Mouse (Mus musculus): Measurements from ENCODE around the gene Macrod1. TPM values are rescaled to one million over a fixed set of nuclear protein-coding genes. Genes with fewer than 3 reads are reported as not detected.

Macrod1 gene
- total RNA-seq, 4 experiments from 2014 or later, result 19.2 to 21.4 (median 20.1) TPM

- DNase-seq (ENCODE audit: low spot score in 2 of 2), result peak; percentile 79 to 82
Measured at GRCm38 (mm10) chr19:7234537-7235221, 178.1 kb downstream of the Macrod1 start.

- DNase-seq (ENCODE audit: low spot score in 2 of 2), result no peak
Measured at GRCm38 (mm10) chr19:7235461-7235860, 178.9 kb downstream of the Macrod1 start.

- DNase-seq (ENCODE audit: low spot score in 2 of 2), result no peak
Measured at GRCm38 (mm10) chr19:7236011-7236410, 179.4 kb downstream of the Macrod1 start.

- DNase-seq (ENCODE audit: low spot score in 2 of 2), result no peak
Measured at GRCm38 (mm10) chr19:7236742-7237141, 180.1 kb downstream of the Macrod1 start.

GRCm38 (mm10) chr19:7239574-7239973, 183.0 kb downstream of the Macrod1 start:
- no peak for DNase-seq (ENCODE audit: low spot score in 2 of 2)

- no peak for DNase-seq (ENCODE audit: low spot score in 2 of 2)
Measured at GRCm38 (mm10) chr19:7240291-7240690, 183.7 kb downstream of the Macrod1 start.

GRCm38 (mm10) chr19:7240782-7241690, 184.4 kb downstream of the Macrod1 start, which contains the start of gene Naa40:
TSS of gene Naa40 (minus strand) at chr19:7241183.
- DNase-seq (ENCODE audit: low spot score in 2 of 2), result peak; percentile 89 to 90

GRCm38 (mm10) chr19:7246021-7246420, 189.4 kb downstream of the Macrod1 start:
- DNase-seq (ENCODE audit: low spot score in 2 of 2), result no peak

Other genes with a start within 250 kb of the Macrod1 start
- gene Rps6ka4, start 216.2 kb upstream of the Macrod1 start, total RNA-seq (2022), result 10 to 100 TPM; 33.7 to 42.9 (median 37.6) TPM
- gene Ccdc88b, start 198.6 kb upstream of the Macrod1 start, total RNA-seq (2022), result 10 to 100 TPM in 3 of 4 experiments, 1 to 10 TPM in 1; 7.5 to 17.4 (median 12.6) TPM
- gene Trmt112, start 147.1 kb upstream of the Macrod1 start, total RNA-seq (2022), result 10 to 100 TPM; 40.3 to 53.0 (median 45.6) TPM
- 100 to 1,000 TPM; 279 to 406 (median 342) TPM for gene Prdx5, start 146.7 kb upstream of the Macrod1 start, total RNA-seq (2022)
- 10 to 100 TPM; 54.2 to 76.0 (median 64.8) TPM for gene Esrra, start 135.0 kb upstream of the Macrod1 start, total RNA-seq (2022)
- gene Catsperz, start 131.4 kb upstream of the Macrod1 start, total RNA-seq (2022), result 10 to 100 TPM; 10.4 to 11.4 (median 11.0) TPM
- 10 to 100 TPM; 13.4 to 23.1 (median 15.8) TPM for gene Kcnk4, start 122.3 kb upstream of the Macrod1 start, total RNA-seq (2022)
- 10 to 100 TPM; 32.5 to 39.8 (median 37.3) TPM for gene Bad, start 114.9 kb upstream of the Macrod1 start, total RNA-seq (2022)
- 100 to 1,000 TPM in 3 of 4 experiments, 10 to 100 TPM in 1; 92.5 to 107 (median 104) TPM for gene Gpr137, start 114.3 kb upstream of the Macrod1 start, total RNA-seq (2022)
- gene Ppp1r14b, start 81.8 kb upstream of the Macrod1 start, total RNA-seq (2022), result 10 to 100 TPM; 55.4 to 81.1 (median 63.5) TPM
- gene Plcb3, start 80.3 kb upstream of the Macrod1 start, total RNA-seq (2022), result 10 to 100 TPM; 13.4 to 19.9 (median 18.0) TPM
- gene Fkbp2, start 76.3 kb upstream of the Macrod1 start, total RNA-seq (2022), result 100 to 1,000 TPM in 1 of 4 experiments, 10 to 100 TPM in 3; 63.5 to 104 (median 83.1) TPM
- gene Vegfb, start 69.2 kb upstream of the Macrod1 start, total RNA-seq (2022), result 10 to 100 TPM; 80.4 to 93.8 (median 90.1) TPM
- 10 to 100 TPM; 26.1 to 29.9 (median 29.5) TPM for gene Dnajc4, start 64.2 kb upstream of the Macrod1 start, total RNA-seq (2022)
- gene Nudt22, start 60.7 kb upstream of the Macrod1 start, total RNA-seq (2022), result 10 to 100 TPM; 13.7 to 17.4 (median 14.2) TPM
- 10 to 100 TPM; 16.5 to 20.8 (median 16.6) TPM for gene Trpt1, start 60.7 kb upstream of the Macrod1 start, total RNA-seq (2022)
- gene Fermt3, start 37.3 kb upstream of the Macrod1 start, total RNA-seq (2022), result 10 to 100 TPM in 2 of 4 experiments, 1 to 10 TPM in 2; 3.7 to 17.8 (median 9.2) TPM
- gene Stip1, start 16.8 kb upstream of the Macrod1 start, total RNA-seq (2022), result 100 to 1,000 TPM; 155 to 228 (median 191) TPM
- 10 to 100 TPM; 18.9 to 23.5 (median 21.5) TPM for gene Flrt1, start 48.9 kb downstream of the Macrod1 start, total RNA-seq (2022)
- 100 to 1,000 TPM; 277 to 297 (median 291) TPM for gene Otub1, start 149.5 kb downstream of the Macrod1 start, total RNA-seq (2022)
- 1,000 to 10,000 TPM; 1,017 to 1,089 (median 1,062) TPM for gene Cox8a, start 160.8 kb downstream of the Macrod1 start, total RNA-seq (2022)
- 10 to 100 TPM; 34.6 to 44.2 (median 36.6) TPM for gene Naa40, start 184.4 kb downstream of the Macrod1 start, total RNA-seq (2022)
- gene Rcor2, start 210.5 kb downstream of the Macrod1 start, total RNA-seq (2022), result 10 to 100 TPM; 12.7 to 17.0 (median 14.6) TPM

All from layer of hippocampus, adult 8-10 months (tissue).